32 mouse cellular contexts compared by ENCODE assay signal in the genomic region with DNA sequence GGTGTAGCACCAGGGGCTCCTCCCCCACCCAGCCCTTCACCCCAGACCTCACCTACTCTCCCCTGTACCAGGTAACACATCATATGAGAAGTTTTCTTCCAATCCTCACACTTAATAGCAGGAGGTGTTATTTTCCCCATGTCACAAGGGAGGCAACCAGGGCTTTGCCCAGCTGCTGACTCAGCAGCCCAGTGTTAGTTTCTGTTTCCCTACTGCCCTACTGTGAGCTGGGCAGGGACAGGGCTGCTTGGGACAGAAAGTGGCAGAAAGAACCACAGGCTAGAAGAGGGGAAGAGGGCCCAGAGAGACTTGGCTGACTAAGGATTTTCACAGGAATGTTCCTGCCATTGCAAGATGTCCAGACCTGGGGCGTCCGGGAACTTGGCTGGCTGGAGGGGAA. TPM values are rescaled to one million over a fixed set of nuclear protein-coding genes. Genes with fewer than 3 reads are reported as not detected.
DNase-seq lines count a peak whose midpoint lies in the region; ATAC-seq and TF ChIP-seq lines count a peak whose summit lies in the region.
"Had no signal": no experiment of that assay in that cellular context is flagged by ENCODE, and none has a peak within 500 bp of the region (broad histone marks: within the 10 kb centered on the region; RNA-seq: fewer than 3 reads in every experiment).

No protein-coding gene starts in this region.

- DNase-seq in liver, postnatal 0 days, result no peak
- DNase-seq in MEL (ENCODE audit: low read depth, low spot score), result no peak
- peak; percentile 70 for DNase-seq in induced T-regulatory cell, adult 2 months (ENCODE audit: low read depth)
- peak; percentile 45 to 68 for DNase-seq in natural killer cell, adult 2 months (ENCODE audit: low spot score in 2 of 2)
- no peak for DNase-seq in thymus, postnatal 10 days (ENCODE audit: low spot score in 2 of 2)
- DNase-seq in kidney, adult 11 months, result no peak
- no peak for DNase-seq in embryo, embryonic 9.5 days (ENCODE audit: extremely low spot score)
- DNase-seq: adrenal gland, postnatal 14 days; cerebellum, adult 8-10 months; gastrocnemius, postnatal 10 days; heart, postnatal 14 days; kidney, postnatal 25 days; lung, adult 18-20 months had no signal

- H3K4me3 ChIP-seq in liver, postnatal 0 days (ENCODE audit: low read depth, low read length), result no peak overlapping the region
- no peak overlapping the region for H3K4me3 ChIP-seq in liver, embryonic 12.5 days
- H3K4me3 ChIP-seq in MEL (ENCODE audit: control insufficient read depth in 1 of 2, insufficient read depth in 1 of 2, low read depth in 2 of 2, low read length in 2 of 2), result no peak overlapping the region
- H3K4me3 ChIP-seq: embryonic facial prominence, embryonic 10.5 days; forebrain, embryonic 15.5 days; heart, embryonic 13.5 days; hindbrain, embryonic 12.5 days; layer of hippocampus, adult 2 months; limb, embryonic 15.5 days had no signal

- 81% methylated on average over 2 of the region's 2 CpGs for WGBS in liver, postnatal 0 days (ENCODE audit: insufficient replicate concordance)
- 69% methylated on average over 2 of the region's 2 CpGs for WGBS in liver, embryonic 12.5 days (ENCODE audit: insufficient replicate concordance)

- no peaks in the 10 kb centered on the region for H3K27me3 ChIP-seq in liver, postnatal 0 days (ENCODE audit: insufficient read depth, low read length)
- no peaks in the 10 kb centered on the region for H3K27me3 ChIP-seq in liver, embryonic 12.5 days (replicated peaks)
- H3K27me3 ChIP-seq in MEL (ENCODE audit: control insufficient read depth in 1 of 2, insufficient read depth in 2 of 2, low read length in 2 of 2), result no peaks in the 10 kb centered on the region; a peak in 1 of 4 replicates
- H3K27me3 ChIP-seq: forebrain, embryonic 15.5 days; heart, embryonic 13.5 days; hindbrain, embryonic 12.5 days; limb, embryonic 15.5 days had no signal

- no peak for TF ChIP-seq RAD21 in MEL (IDR thresholded peaks at IDR 0.05; ENCODE audit: low read depth, low read length)

- no peak for TF ChIP-seq EP300 in liver, postnatal 0 days (IDR thresholded peaks at IDR 0.05; ENCODE audit: low read depth)
- TF ChIP-seq EP300 in MEL (IDR thresholded peaks at IDR 0.05; ENCODE audit: low read depth in 1 of 2, low read length in 2 of 2), result no peak

- H3K9me3 ChIP-seq in liver, postnatal 0 days (ENCODE audit: low read length), result no peaks in the 10 kb centered on the region
- no peaks in the 10 kb centered on the region for H3K9me3 ChIP-seq in liver, embryonic 12.5 days (replicated peaks)
- H3K9me3 ChIP-seq in MEL (replicated peaks; ENCODE audit: insufficient read depth, low read length), result no peaks in the 10 kb centered on the region
- H3K9me3 ChIP-seq: embryonic facial prominence, embryonic 10.5 days; forebrain, embryonic 15.5 days; G1E; heart, embryonic 13.5 days; hindbrain, embryonic 12.5 days; limb, embryonic 15.5 days had no signal

- H3K36me3 ChIP-seq in liver, postnatal 0 days (replicated peaks; ENCODE audit: insufficient read depth, low read length), result no peaks in the 10 kb centered on the region
- no peaks in the 10 kb centered on the region for H3K36me3 ChIP-seq in liver, embryonic 12.5 days
- no peaks in the 10 kb centered on the region for H3K36me3 ChIP-seq in MEL (ENCODE audit: control insufficient read depth in 1 of 2, insufficient read depth in 2 of 2, low read length in 2 of 2)
- H3K36me3 ChIP-seq: embryonic facial prominence, embryonic 10.5 days; forebrain, embryonic 15.5 days; G1E; heart, embryonic 13.5 days; hindbrain, embryonic 12.5 days; limb, embryonic 15.5 days had no signal

- H3K9ac ChIP-seq in liver, postnatal 0 days (replicated peaks), result no peak overlapping the region
- no peak overlapping the region for H3K9ac ChIP-seq in liver, embryonic 12.5 days
- no peak overlapping the region for H3K9ac ChIP-seq in MEL (ENCODE audit: control insufficient read depth, low read depth, low read length, poor library complexity, severe bottlenecking)
- H3K9ac ChIP-seq: forebrain, embryonic 15.5 days; heart, embryonic 13.5 days; hindbrain, embryonic 12.5 days; limb, embryonic 15.5 days had no signal

- no peak for TF ChIP-seq CTCF in liver, postnatal 0 days (IDR thresholded peaks at IDR 0.05; ENCODE audit: low read depth)
- TF ChIP-seq CTCF in MEL (IDR thresholded peaks at IDR 0.05 in 2 of 3, conservative IDR thresholded peaks at IDR 0.05 in 1 of 3; ENCODE audit: control insufficient read depth in 1 of 3, insufficient read depth in 1 of 3, low read depth in 2 of 3, low read length in 3 of 3, poor library complexity in 1 of 3, severe bottlenecking in 1 of 3), result no peak

- H3K27ac ChIP-seq in liver, postnatal 0 days (ENCODE audit: low read depth), result 0 out of 2 replicates have a peak overlapping the region, but pooled peaks have one; percentile 18
- H3K27ac ChIP-seq in liver, embryonic 12.5 days, result no peak overlapping the region
- no peak overlapping the region for H3K27ac ChIP-seq in MEL (ENCODE audit: control insufficient read depth, low read depth, low read length)
- H3K27ac ChIP-seq: embryonic facial prominence, embryonic 10.5 days; forebrain, embryonic 15.5 days; heart, embryonic 13.5 days; hindbrain, embryonic 12.5 days; layer of hippocampus, adult 2 months; limb, embryonic 15.5 days had no signal

- H3K4me2 ChIP-seq in liver, postnatal 0 days (ENCODE audit: low read depth, low read length), result no peak overlapping the region
- no peak overlapping the region for H3K4me2 ChIP-seq in liver, embryonic 12.5 days
- H3K4me2 ChIP-seq: forebrain, embryonic 15.5 days; heart, embryonic 13.5 days; hindbrain, embryonic 12.5 days; limb, embryonic 15.5 days; midbrain, embryonic 11.5 days had no signal

- TF ChIP-seq POLR2A in MEL (IDR thresholded peaks at IDR 0.05; ENCODE audit: control insufficient read depth in 1 of 2, insufficient read depth in 1 of 2, low read depth in 1 of 2, low read length in 2 of 2, poor library complexity in 1 of 2), result no peak

- no peak for ATAC-seq in liver, postnatal 0 days
- ATAC-seq in liver, embryonic 12.5 days, result no peak
- ATAC-seq: forebrain, embryonic 15.5 days had no signal

- H3K79me2 ChIP-seq in MEL (ENCODE audit: control insufficient read depth, insufficient read depth, low read length, poor library complexity), result no peaks in the 10 kb centered on the region

- H3K4me1 ChIP-seq in liver, postnatal 0 days (ENCODE audit: insufficient read depth), result no peaks in the 10 kb centered on the region
- peaks cover 10% of the 10 kb centered on the region; the same call in 1 of the 2 replicates for H3K4me1 ChIP-seq in liver, embryonic 12.5 days
- H3K4me1 ChIP-seq in MEL (ENCODE audit: control insufficient read depth in 1 of 2, insufficient read depth in 2 of 2, low read length in 2 of 2), result 0 out of 4 replicates have a peak, but pooled peaks cover 0 to 3% of the 10 kb centered on the region in 2 experiments
- H3K4me1 ChIP-seq: embryonic facial prominence, embryonic 10.5 days; forebrain, embryonic 15.5 days; hindbrain, embryonic 12.5 days; limb, embryonic 15.5 days had no signal

TF ChIP-seq in MEL, 35 proteins besides CTCF, POLR2A, EP300 and RAD21 (continues in another document):
- TF ChIP-seq ZMIZ1 (IDR thresholded peaks at IDR 0.05; ENCODE audit: low read depth, low read length) (no peak), HCFC1 (IDR thresholded peaks at IDR 0.05; ENCODE audit: low read depth, low read length) (no peak), POLR2AphosphoS2 (IDR thresholded peaks at IDR 0.05; ENCODE audit: low read length) (no peak), MAX (IDR thresholded peaks at IDR 0.05; ENCODE audit: low read length) (no peak), MAZ (IDR thresholded peaks at IDR 0.05; ENCODE audit: low read depth, low read length) (no peak), MYC (IDR thresholded peaks at IDR 0.05; ENCODE audit: low read depth, low read length) (no peak), USF2 (IDR thresholded peaks at IDR 0.05; ENCODE audit: borderline replicate concordance in 1 of 2, insufficient read depth in 1 of 2, low read depth in 1 of 2, low read length in 2 of 2) (no peak), MAFK (IDR thresholded peaks at IDR 0.05; ENCODE audit: borderline replicate concordance, low read depth, low read length) (peak; percentile 71; the same call in 1 of the 2 replicates), TCF12 (IDR thresholded peaks at IDR 0.05; ENCODE audit: low read depth, low read length) (no peak), ZKSCAN1 (IDR thresholded peaks at IDR 0.05; ENCODE audit: low read depth, low read length) (0 out of 2 replicates have a peak, but pooled peaks have one; percentile 5), JUND (IDR thresholded peaks at IDR 0.05; ENCODE audit: low read depth, low read length) (no peak), ZC3H11A (IDR thresholded peaks at IDR 0.05; ENCODE audit: low read depth, low read length) (no peak), SMC3 (IDR thresholded peaks at IDR 0.05; ENCODE audit: low read depth, low read length) (no peak), CHD2 (IDR thresholded peaks at IDR 0.05; ENCODE audit: low read length) (no peak)

RNA-seq across cellular contexts. Expression of a gene that starts 10.6 kb away (rescaled TPM):
- polyA plus RNA-seq in liver, postnatal 0 days (2015; fragmentation: Nextera tagmentation; extraction: Ambion mirVana), result 8.6 and 12.7 TPM in 2 replicates
- 0.33 TPM in 1 of 2 replicates, not detected in the other for polyA plus RNA-seq in liver, embryonic 12.5 days (2016; fragmentation: Nextera tagmentation; extraction: Ambion mirVana)
- total RNA-seq in MEL (2012; rRNA removed), result not detected in 2 replicates
- under 1 TPM in 1 of 2 experiments, not detected in 1; 0.56 TPM for polyA plus RNA-seq in MEL (2012; ENCODE audit: insufficient read depth in 1 of 2, insufficient read length in 2 of 2, low read depth in 1 of 2, low replicate concordance in 2 of 2, missing spikeins in 1 of 2)
- total RNA-seq: adrenal gland, postnatal 14 days; gastrocnemius, postnatal 10 days; layer of hippocampus, adult 2 months; left cerebral cortex, adult 18-20 months; left cerebral cortex, postnatal 36 days; midbrain, postnatal 0 days had no signal
- polyA plus RNA-seq: embryonic facial prominence, embryonic 10.5 days; forebrain, embryonic 15.5 days; G1E; hindbrain, embryonic 12.5 days; kidney, embryonic 14.5 days; midbrain, embryonic 11.5 days; midbrain, postnatal 0 days had no signal

RNA-seq across cellular contexts. Expression of a gene that starts 19.0 kb away (rescaled TPM):
- polyA plus RNA-seq in liver, postnatal 0 days (2015; fragmentation: Nextera tagmentation; extraction: Ambion mirVana), result not detected in 2 replicates
- not detected in 2 replicates for polyA plus RNA-seq in liver, embryonic 12.5 days (2016; fragmentation: Nextera tagmentation; extraction: Ambion mirVana)
- not detected in 2 replicates for total RNA-seq in MEL (2012; rRNA removed)
- polyA plus RNA-seq in MEL (2012; ENCODE audit: insufficient read depth in 1 of 2, insufficient read length in 2 of 2, low read depth in 1 of 2, low replicate concordance in 2 of 2, missing spikeins in 1 of 2), result not detected
- total RNA-seq: adrenal gland, postnatal 14 days; common myeloid progenitor, adult 5-6 weeks; G1E; gastrocnemius, postnatal 10 days; heart, postnatal 14 days; layer of hippocampus, adult 2 months; left cerebral cortex, adult 18-20 months; left cerebral cortex, postnatal 36 days; midbrain, postnatal 0 days; neutrophil, adult 5-6 weeks had no signal
- polyA plus RNA-seq: brain, embryonic 14.5 days; C2C12; embryonic facial prominence, embryonic 10.5 days; forebrain, embryonic 15.5 days; G1E; heart, embryonic 13.5 days; hindbrain, embryonic 12.5 days; intestine, embryonic 14.5 days; kidney, embryonic 14.5 days; limb, embryonic 15.5 days; midbrain, embryonic 11.5 days; midbrain, postnatal 0 days; thymus, postnatal 0 days had no signal

RNA-seq across cellular contexts. Expression of a gene that starts 37.5 kb away (rescaled TPM):
- 92.6 and 107 TPM in 2 replicates for polyA plus RNA-seq in liver, postnatal 0 days (2015; fragmentation: Nextera tagmentation; extraction: Ambion mirVana)
- polyA plus RNA-seq in liver, embryonic 12.5 days (2016; fragmentation: Nextera tagmentation; extraction: Ambion mirVana), result 9.7 and 11.9 TPM in 2 replicates
- 0.33 and 0.62 TPM in 2 replicates for total RNA-seq in MEL (2012; rRNA removed)
- 1 to 10 TPM in 1 of 2 experiments, not detected in 1; 1.7 TPM for polyA plus RNA-seq in MEL (2012; ENCODE audit: insufficient read depth in 1 of 2, insufficient read length in 2 of 2, low read depth in 1 of 2, low replicate concordance in 2 of 2, missing spikeins in 1 of 2)

RNA-seq across cellular contexts. Expression of a gene that starts 52.0 kb away (rescaled TPM):
- polyA plus RNA-seq in liver, postnatal 0 days (2015; fragmentation: Nextera tagmentation; extraction: Ambion mirVana), result 46.9 and 55.2 TPM in 2 replicates
- 8.0 and 8.8 TPM in 2 replicates for polyA plus RNA-seq in liver, embryonic 12.5 days (2016; fragmentation: Nextera tagmentation; extraction: Ambion mirVana)
- total RNA-seq in MEL (2012; rRNA removed), result not detected in 2 replicates
- polyA plus RNA-seq in MEL (2012; ENCODE audit: insufficient read depth in 1 of 2, insufficient read length in 2 of 2, low read depth in 1 of 2, low replicate concordance in 2 of 2, missing spikeins in 1 of 2), result not detected
- polyA plus RNA-seq: C2C12 had no signal

Comparison
In these comparisons a context has a peak if more than half of its experiments do, and no peak if none do; other contexts are left out.
1. DNase-seq: peak in induced T-regulatory cell, adult 2 months (single experiment) and natural killer cell, adult 2 months (2 of 2); none in liver, postnatal 0 days (single experiment), MEL (single experiment), thymus, postnatal 10 days (0 of 2), kidney, adult 11 months (single experiment) and embryo, embryonic 9.5 days (single experiment).